Mouse (Mus musculus) intestine, embryonic 16.5 days (tissue): ENCODE measurements around the gene Prrg2. TPM values are rescaled to one million over a fixed set of nuclear protein-coding genes. Genes with fewer than 3 reads are reported as not detected.
"Not testable (repeated sequence)": the region's sequence is repeated elsewhere in the genome, so short reads cannot be mapped to it uniquely, and the experiment has no call there.

Experiments
- ATAC-seq: fragments of 200-750 bp; cut with Nextera tagmentation; 2 replicates; pipeline ENCODE4 v1.8.0; 2017; ENCODE audit warnings: moderate TSS enrichment, moderate library complexity
- H3K27ac ChIP-seq: fragments of 300-500 bp; sonication (generic); 2 replicates; pipeline ENCODE4 v1.5.1; 2014; ENCODE audit warnings: mild to moderate bottlenecking, low read length
- H3K27me3 ChIP-seq: fragments of 300-500 bp; sonication (generic); replicated peaks from 2 replicates; pipeline ENCODE4 v1.6.1; 2014; ENCODE audit warnings: low read length, control low read depth, mixed read lengths; ENCODE audit not compliant: control insufficient read depth, insufficient read depth
- H3K36me3 ChIP-seq: fragments of 300-500 bp; sonication (generic); 2 replicates; pipeline ENCODE4 v1.6.1; 2014; ENCODE audit warnings: low read length, control low read depth; ENCODE audit not compliant: control insufficient read depth, insufficient read depth
- H3K4me1 ChIP-seq: fragments of 300-500 bp; sonication (generic); 2 replicates; pipeline ENCODE4 v1.6.1; 2014; ENCODE audit warnings: low read length, control low read depth, mixed read lengths; ENCODE audit not compliant: control insufficient read depth, insufficient read depth
- H3K4me2 ChIP-seq: fragments of 300-500 bp; sonication (generic); 2 replicates; pipeline ENCODE4 v1.6.1; 2014; ENCODE audit warnings: low read depth, low read length, control low read depth
- H3K4me3 ChIP-seq: fragments of 300-500 bp; sonication (generic); 2 replicates; pipeline ENCODE4 v1.5.1; 2014; ENCODE audit warnings: mild to moderate bottlenecking, low read length
- H3K9ac ChIP-seq: fragments of 300-500 bp; sonication (generic); 2 replicates; pipeline ENCODE4 v1.6.1; 2014; ENCODE audit warnings: low read depth, low read length
- H3K9me3 ChIP-seq: fragments of 300-500 bp; sonication (generic); 2 replicates; pipeline ENCODE4 v1.6.1; 2016; ENCODE audit warnings: low read length, control low read depth; ENCODE audit not compliant: control insufficient read depth
- WGBS: fragments of 180-500 bp; shearing (Covaris S2); extraction: QIAGEN DNeasy Blood & Tissue Kit; methylation state at CpG from one replicate; pipeline ENCODE4 v1.1.7; 2014; 5-methylcytosine and 5-hydroxymethylcytosine counted together
- polyA plus RNA-seq: library from polyadenylated mRNA; unstranded; fragments of >200 nt; fragmentation: Nextera tagmentation; extraction: Ambion mirVana; gene quantifications from 2 replicates; pipeline ENCODE4 v1.2.1, GENCODE M21; 2015

Prrg2 gene
- polyA plus RNA-seq, 1 experiment from 2014 or later: 38.3 TPM

GRCm38 (mm10) chr7:45030857-45031256 is 31.6 kb downstream of the Prrg2 start:
- no peak overlapping the region for H3K9ac ChIP-seq
- no peaks in the 10 kb centered on the region for H3K4me1 ChIP-seq
- H3K27ac ChIP-seq: no peak overlapping the region
- H3K4me2 ChIP-seq: no peak overlapping the region
- H3K36me3 ChIP-seq: peaks cover 49% of the 10 kb centered on the region
- no peaks in the 10 kb centered on the region for H3K9me3 ChIP-seq
- no peak overlapping the region for H3K4me3 ChIP-seq
- ATAC-seq: no peak
- 96% methylated on average over 8 of the region's 8 CpGs for WGBS
- H3K27me3 ChIP-seq: no peaks in the 10 kb centered on the region

GRCm38 (mm10) chr7:45029995-45030394 is 32.5 kb downstream of the Prrg2 start:
- H3K36me3 ChIP-seq: peaks cover 47% of the 10 kb centered on the region

GRCm38 (mm10) chr7:45028351-45028750 is 34.1 kb downstream of the Prrg2 start:
- H3K27ac ChIP-seq: no peak overlapping the region
- no peak overlapping the region for H3K9ac ChIP-seq
- peaks cover 39% of the 10 kb centered on the region for H3K36me3 ChIP-seq
- ATAC-seq: no peak
- H3K4me1 ChIP-seq: no peaks in the 10 kb centered on the region
- 94% methylated on average over 11 of the region's 11 CpGs for WGBS
- H3K4me2 ChIP-seq: no peak overlapping the region
- no peaks in the 10 kb centered on the region for H3K9me3 ChIP-seq
- no peak overlapping the region for H3K4me3 ChIP-seq
- H3K27me3 ChIP-seq: no peaks in the 10 kb centered on the region

More at GRCm38 (mm10) chr7:45029995-45030394, 32.5 kb downstream of the Prrg2 start:
- Histone ChIP-seq H3K27ac (no peak overlapping the region), H3K9ac (no peak overlapping the region), H3K4me2 (no peak overlapping the region), H3K4me1 (no peaks in the 10 kb centered on the region), H3K4me3 (no peak overlapping the region), H3K9me3 (no peaks in the 10 kb centered on the region), H3K27me3 (no peaks in the 10 kb centered on the region)
- WGBS: 91% methylated on average over 6 of the region's 6 CpGs
- no peak for ATAC-seq

- Histone ChIP-seq H3K9ac (no peak overlapping the region), H3K27me3 (no peaks in the 10 kb centered on the region), H3K4me2 (no peak overlapping the region), H3K4me1 (no peaks in the 10 kb centered on the region), H3K27ac (no peak overlapping the region), H3K9me3 (no peaks in the 10 kb centered on the region), H3K36me3 (peaks cover 36% of the 10 kb centered on the region), H3K4me3 (no peak overlapping the region)
- ATAC-seq: no peak
- 86% methylated on average over 9 of the region's 9 CpGs for WGBS
Measured at GRCm38 (mm10) chr7:45027761-45028160, 34.7 kb downstream of the Prrg2 start.

GRCm38 (mm10) chr7:45026256-45026655 is 36.2 kb downstream of the Prrg2 start:
- H3K36me3 ChIP-seq: peaks cover 27% of the 10 kb centered on the region
- WGBS: 67% methylated on average over 2 of the region's 2 CpGs
- H3K9me3 ChIP-seq: no peaks in the 10 kb centered on the region
- no peak overlapping the region for H3K9ac ChIP-seq
- no peak overlapping the region for H3K4me2 ChIP-seq
- ATAC-seq: no peak
- no peak overlapping the region for H3K4me3 ChIP-seq
- H3K4me1 ChIP-seq: no peaks in the 10 kb centered on the region
- no peak overlapping the region for H3K27ac ChIP-seq
- H3K27me3 ChIP-seq: no peaks in the 10 kb centered on the region

- no peak overlapping the region for H3K4me3 ChIP-seq
- peaks cover 22% of the 10 kb centered on the region for H3K36me3 ChIP-seq
- H3K27me3 ChIP-seq: no peaks in the 10 kb centered on the region
- no peaks in the 10 kb centered on the region for H3K4me1 ChIP-seq
- WGBS: 80% methylated on average over 8 of the region's 8 CpGs
- no peak overlapping the region for H3K27ac ChIP-seq
- H3K9ac ChIP-seq: no peak overlapping the region
- no peak for ATAC-seq
- no peak overlapping the region for H3K4me2 ChIP-seq
- no peaks in the 10 kb centered on the region for H3K9me3 ChIP-seq
Measured at GRCm38 (mm10) chr7:45025601-45026220, 36.8 kb downstream of the Prrg2 start.

- Histone ChIP-seq H3K9me3 (no peaks in the 10 kb centered on the region), H3K4me1 (no peaks in the 10 kb centered on the region), H3K4me2 (no peak overlapping the region), H3K4me3 (no peak overlapping the region), H3K36me3 (peaks cover 14% of the 10 kb centered on the region), H3K9ac (no peak overlapping the region), H3K27ac (no peak overlapping the region), H3K27me3 (no peaks in the 10 kb centered on the region)
- WGBS: 83% methylated on average over 15 of the region's 15 CpGs
- ATAC-seq: peak; percentile 16; the same call in 1 of the 2 replicates
Measured at GRCm38 (mm10) chr7:45024281-45025248, 37.9 kb downstream of the Prrg2 start.

GRCm38 (mm10) chr7:45023711-45024110 is 38.8 kb downstream of the Prrg2 start:
- H3K27ac ChIP-seq, H3K9me3 ChIP-seq, H3K27me3 ChIP-seq, ATAC-seq, H3K4me1 ChIP-seq, H3K9ac ChIP-seq, H3K4me3 ChIP-seq, H3K4me2 ChIP-seq: not testable (repeated sequence)
- H3K36me3 ChIP-seq: peaks cover 12% of the 10 kb centered on the region
- 82% methylated on average over 5 of the region's 5 CpGs for WGBS

GRCm38 (mm10) chr7:45020225-45020624 is 42.3 kb downstream of the Prrg2 start:
- no peaks in the 10 kb centered on the region for H3K27me3 ChIP-seq
- no peak overlapping the region for H3K27ac ChIP-seq
- H3K4me2 ChIP-seq: no peak overlapping the region
- no peak overlapping the region for H3K4me3 ChIP-seq
- H3K4me1 ChIP-seq: peaks cover 11% of the 10 kb centered on the region
- no peaks in the 10 kb centered on the region for H3K9me3 ChIP-seq
- 69% methylated on average over 9 of the region's 9 CpGs for WGBS
- H3K36me3 ChIP-seq: no peaks in the 10 kb centered on the region
- H3K9ac ChIP-seq: no peak overlapping the region
- no peak for ATAC-seq
